26 mouse cellular contexts compared by ENCODE assay signal in the genomic region with DNA sequence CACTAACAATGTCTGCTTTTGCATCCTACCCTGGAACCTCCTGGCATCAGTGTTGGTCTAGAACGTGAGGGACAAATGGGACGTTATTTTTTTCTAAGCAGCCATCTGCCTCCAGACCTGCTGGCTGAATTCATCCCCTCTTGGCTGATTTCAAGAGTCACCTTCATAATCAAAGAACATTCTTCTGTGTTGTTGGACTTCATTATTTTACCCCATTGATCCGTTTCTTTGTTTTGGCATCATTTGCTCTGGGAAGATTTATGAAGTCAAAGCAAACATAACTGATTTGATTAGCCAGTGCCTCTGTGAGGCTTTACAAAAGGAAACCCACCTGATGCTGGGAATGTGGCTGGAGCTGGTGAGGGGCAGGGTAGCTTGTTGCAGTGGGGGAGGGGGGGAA.
"Had no signal": no experiment of that assay in that cellular context is flagged by ENCODE, and none has a peak within 500 bp of the region (broad histone marks: within the 10 kb centered on the region; RNA-seq: fewer than 3 reads in every experiment).

No protein-coding gene starts in this region.

- H3K4me1 ChIP-seq: heart, embryonic 12.5 days; heart, embryonic 13.5 days; heart, embryonic 15.5 days; hindbrain, embryonic 12.5 days had no signal

- DNase-seq: heart, postnatal 10 days; heart, postnatal 14 days; heart, postnatal 36 days; heart, postnatal 4 days; kidney, postnatal 10 days; kidney, postnatal 14 days; kidney, postnatal 4 days; layer of hippocampus, adult 9-11 months; layer of hippocampus, postnatal 36 days had no signal

- H3K27ac ChIP-seq: heart, embryonic 10.5 days; heart, embryonic 13.5 days; heart, embryonic 15.5 days; hindbrain, embryonic 10.5 days; hindbrain, embryonic 12.5 days; hindbrain, embryonic 13.5 days; hindbrain, embryonic 14.5 days; hindbrain, embryonic 15.5 days; hindbrain, postnatal 0 days; kidney, embryonic 15.5 days; kidney, postnatal 0 days; layer of hippocampus, adult 2 months had no signal

- H3K9ac ChIP-seq: heart, embryonic 12.5 days; heart, embryonic 13.5 days; heart, embryonic 15.5 days; hindbrain, embryonic 12.5 days; hindbrain, embryonic 13.5 days; hindbrain, embryonic 14.5 days; hindbrain, embryonic 15.5 days; kidney, embryonic 15.5 days had no signal

- H3K4me3 ChIP-seq: heart, embryonic 10.5 days; heart, embryonic 12.5 days; heart, embryonic 13.5 days; heart, embryonic 15.5 days; hindbrain, embryonic 10.5 days; hindbrain, embryonic 12.5 days; hindbrain, embryonic 13.5 days; hindbrain, embryonic 15.5 days; kidney, embryonic 15.5 days; layer of hippocampus, adult 2 months had no signal

- H3K4me2 ChIP-seq: heart, embryonic 11.5 days; heart, embryonic 12.5 days; heart, embryonic 13.5 days; heart, embryonic 15.5 days; hindbrain, embryonic 12.5 days; hindbrain, embryonic 13.5 days; hindbrain, embryonic 14.5 days; hindbrain, embryonic 15.5 days; kidney, embryonic 15.5 days had no signal

- H3K27me3 ChIP-seq: heart, embryonic 12.5 days; heart, embryonic 13.5 days; heart, embryonic 15.5 days; hindbrain, embryonic 12.5 days; hindbrain, embryonic 13.5 days; hindbrain, embryonic 15.5 days had no signal

- H3K36me3 ChIP-seq: heart, embryonic 10.5 days; heart, embryonic 12.5 days; heart, embryonic 13.5 days; heart, embryonic 15.5 days; hindbrain, embryonic 10.5 days; hindbrain, embryonic 12.5 days; hindbrain, embryonic 13.5 days; hindbrain, embryonic 15.5 days; kidney, embryonic 15.5 days had no signal

- H3K9me3 ChIP-seq: heart, embryonic 10.5 days; heart, embryonic 12.5 days; heart, embryonic 13.5 days; heart, embryonic 15.5 days; hindbrain, embryonic 10.5 days; hindbrain, embryonic 12.5 days; hindbrain, embryonic 13.5 days; hindbrain, embryonic 15.5 days; kidney, embryonic 15.5 days had no signal

- ATAC-seq: hindbrain, embryonic 16.5 days; hindbrain, postnatal 0 days; inflammation-experienced regulatory T-cells, adult 6 months; intestine, embryonic 16.5 days had no signal
